Mouse (Mus musculus): ENCODE data around the gene Zdhhc9. TPM values are rescaled to one million over a fixed set of nuclear protein-coding genes. Genes with fewer than 3 reads are reported as not detected.

The Zdhhc9 gene
- polyA plus RNA-seq (2014; fragmentation: Illumina TruSeq; extraction: RNeasy Lipid Tissue Mini Kit (QIAGEN cat#74804); ENCODE audit: low replicate concordance) = 92.3 TPM

GRCm38 (mm10) chrX:48208519-48209185, at the start of gene Zdhhc9:
Gene Zdhhc9, minus strand, starts transcription at chrX:48208878.

GRCm38 (mm10) chrX:48256468-48257007, 47.9 kb upstream of the Zdhhc9 start, which contains the start of gene Utp14a:
Gene Utp14a, plus strand, starts transcription at chrX:48256862.

GRCm38 (mm10) chrX:48146262-48146661, 62.4 kb downstream of the Zdhhc9 start, which contains the start of gene Sash3:
Gene Sash3, plus strand, starts transcription at chrX:48146436.

Other genes with a start within 250 kb of the Zdhhc9 start
- gene Apln, start 174.0 kb downstream of the Zdhhc9 start, polyA plus RNA-seq (2014; fragmentation: Illumina TruSeq; extraction: RNeasy Lipid Tissue Mini Kit (QIAGEN cat#74804); ENCODE audit: low replicate concordance) = 0.59 TPM
- gene Xpnpep2, start 100.2 kb downstream of the Zdhhc9 start, polyA plus RNA-seq (2014; fragmentation: Illumina TruSeq; extraction: RNeasy Lipid Tissue Mini Kit (QIAGEN cat#74804); ENCODE audit: low replicate concordance) = 13.3 TPM
- 2.2 TPM for gene Sash3, start 62.4 kb downstream of the Zdhhc9 start, polyA plus RNA-seq (2014; fragmentation: Illumina TruSeq; extraction: RNeasy Lipid Tissue Mini Kit (QIAGEN cat#74804); ENCODE audit: low replicate concordance)
- 14.0 TPM for gene Utp14a, start 48.0 kb upstream of the Zdhhc9 start, polyA plus RNA-seq (2014; fragmentation: Illumina TruSeq; extraction: RNeasy Lipid Tissue Mini Kit (QIAGEN cat#74804); ENCODE audit: low replicate concordance)
- 1.0 TPM for gene Bcorl1, start 132.5 kb upstream of the Zdhhc9 start, polyA plus RNA-seq (2014; fragmentation: Illumina TruSeq; extraction: RNeasy Lipid Tissue Mini Kit (QIAGEN cat#74804); ENCODE audit: low replicate concordance)